7 mouse cellular contexts compared by ENCODE assay signal in the genomic region with DNA sequence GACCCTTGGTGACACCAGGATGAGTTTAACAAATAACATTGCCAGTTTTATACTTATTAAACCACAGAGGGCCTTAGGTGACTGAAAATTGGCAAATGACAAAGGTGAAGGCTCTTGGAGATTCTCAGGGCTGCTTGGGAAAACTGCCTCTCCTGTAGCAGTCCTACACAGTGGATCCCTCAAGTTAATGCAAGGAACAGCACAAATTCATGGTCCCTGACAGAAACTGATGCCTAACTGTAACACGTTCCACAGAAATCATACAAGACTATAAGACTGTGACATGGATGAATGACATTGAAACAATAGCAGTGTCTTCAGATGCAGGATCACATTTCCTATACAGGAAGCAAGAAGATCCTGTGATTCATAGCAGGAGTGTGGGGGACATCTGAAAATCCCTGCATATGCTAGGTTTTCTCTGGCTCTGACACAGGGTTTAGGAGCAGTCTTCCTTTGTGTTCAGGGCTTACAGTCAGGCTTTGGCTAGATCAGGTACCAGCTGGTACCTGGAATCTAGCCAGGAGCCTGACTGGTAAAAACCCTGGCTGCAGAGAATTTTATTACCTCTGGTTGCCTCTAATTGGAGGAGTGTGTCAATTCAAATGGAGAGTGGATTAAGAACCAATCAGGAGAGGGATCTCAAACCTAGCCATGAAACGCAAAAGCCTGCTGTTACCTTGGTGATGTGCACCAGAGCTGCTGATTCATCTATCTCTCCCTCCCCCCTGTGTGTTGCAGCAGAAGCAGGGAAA.
A peak's percentile ranks its signal among the peaks of the same experiment; 100 is the strongest.
DNase-seq lines count a peak whose midpoint lies in the region.

No protein-coding gene starts in this region.

- DNase-seq in adrenal gland, adult 8-10 months, result peak; percentile 1
- peak; percentile 72 for DNase-seq in cerebellum, adult 11-12 months
- peak; percentile 6 to 32 for DNase-seq in frontal cortex, postnatal 25 days (ENCODE audit: low spot score in 2 of 2)
- DNase-seq in left cerebral cortex, adult 8-10 months (ENCODE audit: low spot score in 2 of 2), result peak; percentile 48 to 78
- DNase-seq in right cerebral cortex, adult 18-20 months, result peak; percentile 85
- no peak for DNase-seq in gastrocnemius, postnatal 4 days (ENCODE audit: low spot score in 2 of 2)
- no peak for DNase-seq in gastrocnemius, adult 8-10 months (ENCODE audit: low spot score in 2 of 2)

Comparison
In these comparisons a context has a peak if more than half of its experiments do, and no peak if none do; other contexts are left out.
1. DNase-seq: peak in adrenal gland, adult 8-10 months (single experiment), cerebellum, adult 11-12 months (single experiment), frontal cortex, postnatal 25 days (2 of 2), left cerebral cortex, adult 8-10 months (2 of 2) and right cerebral cortex, adult 18-20 months (single experiment); none in gastrocnemius, postnatal 4 days (0 of 2) and gastrocnemius, adult 8-10 months (0 of 2).